Mouse (Mus musculus): ENCODE data around the gene Krtap3-1.
"Not testable (repeated sequence)": the region's sequence is repeated elsewhere in the genome, so short reads cannot be mapped to it uniquely, and the experiment has no call there.

The Krtap3-1 gene

DNA sequence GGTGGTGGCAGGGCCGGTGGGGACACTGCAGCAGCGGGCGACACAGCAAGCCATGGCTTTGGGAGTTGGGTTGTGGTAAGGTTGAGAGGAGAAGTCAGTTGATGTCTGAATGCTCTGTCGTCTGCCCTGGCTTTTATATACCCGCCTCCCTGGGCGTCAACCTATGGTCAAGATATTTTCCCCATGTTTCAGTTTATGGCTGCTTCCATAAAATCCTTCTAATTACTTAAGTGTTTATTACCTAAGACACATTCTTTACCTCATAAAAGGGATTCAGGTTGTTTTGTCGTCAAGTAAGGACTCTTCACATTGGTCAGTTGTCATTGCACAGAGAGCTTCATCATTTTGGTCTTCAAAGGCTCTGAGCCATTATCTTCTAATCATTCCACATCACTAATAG lies at the start of gene Krtap3-1:
TSS of gene Krtap3-1 (minus strand) at position 101 of the 400 bp plus-strand sequence.
- no peak for DNase-seq (ENCODE audit: low read depth)

DNA sequence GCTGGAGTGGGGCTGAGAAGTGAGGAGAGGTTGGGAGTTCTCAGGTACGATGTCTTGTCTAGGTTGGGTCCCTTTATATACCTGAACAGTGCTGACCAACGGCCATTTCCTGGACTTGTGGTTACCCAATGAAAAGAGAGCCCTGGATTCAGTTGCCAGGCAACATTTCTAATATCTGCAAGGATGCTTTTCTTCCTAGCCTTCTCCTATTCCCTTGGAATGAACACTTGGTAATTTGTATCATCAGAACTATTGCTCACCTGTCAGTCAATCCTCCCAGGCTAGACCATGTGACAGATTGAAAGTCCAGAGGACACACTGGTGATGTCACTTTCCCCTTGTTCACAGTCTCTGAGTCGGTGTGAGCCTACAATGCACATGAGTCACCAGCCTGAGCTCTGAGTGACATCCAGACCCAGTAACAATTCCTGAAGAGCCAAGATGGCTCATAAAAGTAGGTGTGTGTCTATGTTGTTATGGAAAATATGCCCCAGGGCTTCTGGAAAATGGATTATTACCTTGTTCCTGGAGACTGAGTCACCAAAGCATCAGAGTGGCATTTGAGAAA lies 48.5 kb upstream of the Krtap3-1 start, which contains the start of gene Krtap2-4:
TSS of gene Krtap2-4 (minus strand) at position 51 of the 568 bp plus-strand sequence.
- no peak for DNase-seq (ENCODE audit: low read depth)

DNA sequence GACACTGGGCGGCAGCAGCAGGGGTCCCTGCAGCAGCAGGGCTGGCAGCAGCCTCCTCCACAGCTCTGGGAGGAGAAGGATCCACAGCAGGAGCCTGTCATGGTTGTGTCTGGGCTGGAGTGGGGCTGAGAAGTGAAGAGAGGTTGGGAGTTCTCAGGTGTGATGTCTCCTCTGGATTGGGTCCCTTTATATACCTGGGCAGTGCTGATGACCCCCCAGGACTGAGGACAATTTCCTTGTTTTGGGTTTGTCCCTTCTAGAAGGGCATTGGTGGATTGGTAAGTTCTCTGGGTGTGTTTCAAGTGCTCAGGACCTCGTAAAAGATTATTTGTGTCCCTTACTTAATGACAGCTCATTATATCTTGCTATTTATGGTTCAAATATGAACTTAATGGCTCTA lies 43.7 kb upstream of the Krtap3-1 start, which contains the start of gene Gm11937:
TSS of gene Gm11937 (minus strand) at position 101 of the 400 bp plus-strand sequence.
- DNase-seq (ENCODE audit: low read depth) = not testable (repeated sequence)

DNA sequence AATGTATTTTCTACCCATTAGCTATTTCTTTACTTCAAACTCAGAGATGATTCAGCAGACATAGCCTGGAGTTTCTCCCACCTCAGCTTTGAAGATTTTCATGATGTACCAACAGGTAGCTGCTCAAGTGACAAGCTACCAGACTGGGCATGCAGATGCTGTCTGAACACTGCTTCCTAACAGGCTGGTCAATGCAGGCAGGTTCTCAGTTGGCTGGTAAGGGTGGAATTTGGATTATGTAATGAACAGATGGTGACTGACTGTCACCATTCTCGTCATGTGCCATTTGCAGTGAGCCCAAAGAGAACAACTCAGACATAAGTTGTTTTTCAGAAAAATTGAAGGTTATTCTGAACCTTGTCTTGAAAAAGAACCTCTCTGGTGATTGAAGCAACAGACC lies 42.7 kb upstream of the Krtap3-1 start:
- no peak for DNase-seq (ENCODE audit: low read depth)

DNA sequence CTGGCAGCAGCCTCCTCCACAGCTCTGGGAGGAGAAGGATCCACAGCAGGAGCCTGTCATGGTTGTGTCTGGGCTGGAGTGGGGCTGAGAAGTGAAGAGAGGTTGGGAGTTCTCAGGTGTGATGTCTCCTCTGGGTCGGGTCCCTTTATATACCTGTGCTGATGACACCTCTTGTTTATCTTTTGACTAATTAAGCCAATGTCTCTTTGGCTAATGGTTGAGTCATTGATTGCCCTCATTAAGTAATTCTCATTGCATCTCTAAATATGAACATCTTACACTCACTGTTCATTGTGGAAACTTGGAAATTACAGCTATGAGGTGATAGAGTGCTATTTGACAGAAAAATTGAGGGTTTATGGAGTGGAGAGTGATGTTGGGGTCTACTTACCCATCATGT lies 36.8 kb upstream of the Krtap3-1 start, which contains the start of gene Gm11938:
TSS of gene Gm11938 (minus strand) at position 101 of the 400 bp plus-strand sequence.
- not testable (repeated sequence) for DNase-seq (ENCODE audit: low read depth)

DNA sequence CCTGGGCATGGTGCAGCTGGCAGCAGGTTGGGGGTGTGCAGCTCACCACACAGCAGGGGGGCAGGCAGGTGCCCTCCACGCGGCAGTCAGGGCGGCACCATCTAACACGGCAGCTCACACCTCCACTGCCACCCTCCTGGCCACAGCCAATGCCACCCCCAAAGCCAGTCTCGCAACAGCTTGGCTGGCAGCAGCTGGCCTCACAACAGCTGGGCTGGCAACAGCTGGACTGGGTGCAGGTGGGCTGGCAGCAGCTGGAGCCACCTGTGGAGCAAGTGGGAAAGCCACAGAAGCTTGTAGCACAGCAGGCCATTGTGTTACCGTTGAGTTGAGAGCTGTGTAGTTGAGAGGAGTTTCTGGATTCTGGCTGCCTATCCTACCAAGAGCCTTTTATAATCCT lies 31.3 kb upstream of the Krtap3-1 start, which contains the start of gene Krtap9-3:
TSS of gene Krtap9-3 (minus strand) at position 364 of the 400 bp plus-strand sequence.
- DNase-seq (ENCODE audit: low read depth) = not testable (repeated sequence)

- DNase-seq (ENCODE audit: low read depth) = no peak
These were observed 24.6 kb upstream of the Krtap3-1 start, which contains the start of gene Krtap1-3 for GRCm38 (mm10) chr11:99590981-99591380. TSS of gene Krtap1-3 (minus strand) at chr11:99591339.

GRCm38 (mm10) chr11:99585096-99585495 lies 18.7 kb upstream of the Krtap3-1 start:
- no peak for DNase-seq (ENCODE audit: low read depth)

DNA sequence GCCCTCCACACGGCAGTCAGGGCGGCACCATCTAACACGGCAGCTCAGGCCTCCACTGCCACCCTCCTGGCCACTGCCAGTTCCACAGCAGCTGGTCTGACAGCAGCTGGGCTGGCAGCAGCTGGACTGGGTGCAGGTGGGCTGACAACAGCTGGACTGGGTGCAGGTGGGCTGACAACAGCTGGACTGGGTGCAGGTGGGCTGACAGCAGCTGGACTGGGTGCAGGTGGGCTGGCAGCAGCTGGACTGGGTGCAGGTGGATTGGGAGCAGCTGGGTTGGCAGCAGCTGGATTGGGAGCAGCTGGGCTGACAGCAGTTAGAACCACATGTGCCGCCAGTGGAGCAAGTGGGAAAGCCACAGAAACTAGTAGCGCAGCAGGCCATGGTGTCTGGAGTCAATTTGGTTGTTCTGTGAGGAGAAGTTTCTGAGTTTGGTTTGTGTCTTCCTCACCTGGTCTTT lies 16.8 kb upstream of the Krtap3-1 start, which contains the start of gene Krtap1-4:
TSS of gene Krtap1-4 (minus strand) at position 410 of the 460 bp plus-strand sequence.
- DNase-seq (ENCODE audit: low read depth) = no peak

DNA sequence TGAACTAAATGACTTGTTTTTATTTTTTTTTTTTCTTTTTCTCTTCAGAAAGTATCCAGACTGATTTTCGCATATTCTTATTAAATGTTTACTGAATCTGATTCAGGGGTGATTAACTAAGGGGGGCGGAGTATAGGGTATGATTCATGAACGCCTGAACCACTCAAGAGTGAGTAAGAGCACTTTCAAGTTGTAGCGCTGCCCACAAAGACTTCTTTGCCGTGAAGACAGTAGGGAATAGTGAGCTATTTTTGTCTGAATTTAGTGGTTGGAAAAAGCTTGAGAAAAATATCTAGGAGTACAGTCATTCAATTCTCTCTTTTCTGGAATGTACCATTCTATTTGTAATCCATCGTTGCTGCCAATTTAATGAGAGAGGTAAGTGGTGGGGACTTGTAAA lies 15.1 kb upstream of the Krtap3-1 start:
- DNase-seq (ENCODE audit: low read depth) = no peak

DNA sequence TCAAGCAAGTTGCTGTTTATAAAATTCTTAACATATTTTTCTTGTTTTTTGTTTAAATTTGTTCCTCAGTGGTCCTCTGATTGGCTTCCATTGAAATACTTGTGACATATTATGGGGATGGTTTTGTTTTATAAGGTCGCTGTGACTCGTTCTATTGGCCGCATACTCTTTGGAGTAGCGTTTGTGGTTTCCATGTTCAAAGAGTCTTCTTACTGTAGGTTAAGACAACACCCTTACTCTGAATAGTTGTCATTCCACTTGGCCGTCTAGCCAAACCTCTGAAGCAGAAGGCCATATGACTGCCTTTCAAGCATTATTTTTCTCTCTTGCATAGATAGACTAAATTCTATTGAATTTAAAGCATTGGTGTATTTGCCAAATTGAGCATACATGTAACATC lies 14.6 kb upstream of the Krtap3-1 start:
- DNase-seq (ENCODE audit: low read depth) = no peak

- DNase-seq (ENCODE audit: low read depth) = no peak
These were observed 14.2 kb upstream of the Krtap3-1 start, which contains the start of gene Krtap1-5 for GRCm38 (mm10) chr11:99580636-99581035. TSS of gene Krtap1-5 (minus strand) at chr11:99581016.

DNA sequence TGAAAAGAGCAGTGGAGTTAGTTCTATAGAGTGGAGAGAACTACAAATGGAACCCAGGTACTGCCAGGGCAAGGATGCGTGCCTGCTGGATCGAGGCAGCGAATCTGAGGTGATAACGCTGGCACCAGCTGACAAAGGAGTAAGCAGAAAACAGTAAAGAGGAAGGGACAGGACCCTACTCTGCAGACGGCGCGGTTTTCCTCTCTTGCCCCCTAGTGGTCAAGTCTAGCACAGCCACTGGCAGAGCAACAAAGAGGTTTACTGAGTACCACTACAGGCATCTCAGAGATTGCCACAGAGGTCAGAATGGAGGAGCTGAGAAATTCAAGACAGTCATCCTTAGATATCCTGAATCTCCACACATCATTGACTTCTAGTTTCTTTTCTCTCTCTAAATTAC lies 7.7 kb upstream of the Krtap3-1 start:
- DNase-seq (ENCODE audit: low read depth) = peak; percentile 61

DNA sequence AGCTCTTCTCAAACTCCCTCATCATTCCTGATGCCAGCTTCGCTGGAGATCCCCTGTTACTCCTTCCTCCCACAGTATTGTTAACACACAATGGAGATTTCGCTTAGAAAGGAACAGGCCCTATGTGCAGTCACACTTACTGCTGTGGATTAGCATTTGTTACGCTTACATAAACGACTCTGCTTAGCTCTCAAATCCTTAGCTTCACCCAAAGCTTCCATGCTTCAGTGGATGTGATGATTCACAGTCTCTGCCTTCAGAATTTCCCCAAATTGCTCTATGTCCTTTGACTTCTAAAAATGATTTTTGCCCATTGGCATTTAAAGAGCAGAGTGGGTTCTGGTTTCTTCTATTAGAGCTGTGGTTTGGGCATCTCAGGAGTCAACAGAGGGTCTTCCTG lies 6.7 kb upstream of the Krtap3-1 start:
- DNase-seq (ENCODE audit: low read depth) = no peak

DNA sequence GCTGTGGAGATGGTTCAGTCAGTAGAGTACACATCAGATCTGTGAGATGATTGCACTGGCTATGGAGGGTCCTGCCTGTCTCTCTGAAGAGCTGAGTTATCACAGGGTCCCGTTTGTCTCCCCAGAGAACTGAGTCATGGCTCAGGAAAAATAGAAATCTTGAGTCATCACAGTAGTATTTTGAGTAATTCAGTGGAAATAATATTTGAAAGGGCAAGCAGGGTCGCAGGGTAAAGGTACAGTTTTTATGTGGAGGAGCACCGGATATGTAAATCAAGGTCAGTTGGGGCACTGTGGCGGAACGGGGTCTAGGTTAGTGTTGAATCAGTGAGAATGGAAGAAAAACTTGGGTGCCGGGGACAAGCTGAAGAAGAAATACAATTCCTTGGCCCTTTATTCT lies 3.9 kb downstream of the Krtap3-1 start:
- no peak for DNase-seq (ENCODE audit: low read depth)

DNA sequence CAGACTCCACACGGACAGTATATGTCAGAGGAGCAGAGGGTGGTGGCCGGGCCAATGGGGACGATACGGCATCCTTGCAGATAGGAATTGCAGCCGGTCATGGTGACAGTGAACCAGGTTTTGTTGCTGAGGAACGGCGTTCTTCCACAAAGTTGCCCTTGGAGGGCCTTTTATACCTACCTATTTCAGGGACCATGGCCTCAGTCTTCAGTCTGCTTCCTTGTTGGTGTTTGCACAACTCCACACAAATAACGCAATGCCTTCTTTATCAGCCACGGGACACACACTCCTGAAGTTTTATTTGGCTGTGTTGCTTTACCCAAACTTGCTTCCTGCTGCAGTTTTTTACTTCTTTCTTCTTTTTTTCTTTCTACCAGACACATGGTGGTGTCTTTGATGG lies 7.1 kb downstream of the Krtap3-1 start, which contains the start of gene Gm11939:
TSS of gene Gm11939 (minus strand) at position 101 of the 400 bp plus-strand sequence.
- no peak for DNase-seq (ENCODE audit: low read depth)

DNA sequence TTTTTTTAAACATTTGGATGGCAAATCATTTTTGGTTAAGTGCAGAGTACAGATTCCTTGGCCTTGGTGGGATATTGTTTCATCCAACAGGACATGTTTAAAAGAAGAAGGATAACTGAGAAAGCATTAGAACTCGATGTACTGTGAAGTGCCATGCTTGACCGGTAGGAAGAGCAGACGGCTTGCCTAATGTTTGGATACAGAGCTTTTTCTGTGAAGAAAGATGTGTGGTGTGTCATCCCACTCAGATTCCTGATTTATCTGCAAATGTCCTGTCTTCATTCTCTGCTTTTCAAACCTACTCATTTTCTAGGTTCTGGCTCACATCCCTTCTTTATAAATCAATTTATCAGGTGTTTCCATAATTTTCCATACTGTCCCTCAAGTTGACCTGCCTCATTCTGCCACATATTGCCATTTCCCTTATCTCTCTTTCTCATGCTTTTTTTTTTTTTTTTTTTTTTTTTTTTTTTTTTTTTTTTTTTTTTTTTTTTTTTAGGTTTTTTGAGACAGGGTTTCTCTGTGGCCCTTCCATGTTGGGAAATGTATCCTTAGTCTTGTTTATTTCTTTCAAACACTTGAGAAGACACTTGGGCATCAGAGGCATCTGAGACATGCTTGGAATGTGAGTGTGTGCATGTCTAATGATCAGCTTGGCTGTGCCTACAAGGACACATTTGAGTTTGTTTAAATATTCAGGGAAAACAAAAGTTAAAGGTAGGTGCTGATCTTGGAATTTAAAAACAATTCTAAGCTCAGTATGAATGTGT lies 8.3 kb downstream of the Krtap3-1 start:
- no peak for DNase-seq (ENCODE audit: low read depth)

DNA sequence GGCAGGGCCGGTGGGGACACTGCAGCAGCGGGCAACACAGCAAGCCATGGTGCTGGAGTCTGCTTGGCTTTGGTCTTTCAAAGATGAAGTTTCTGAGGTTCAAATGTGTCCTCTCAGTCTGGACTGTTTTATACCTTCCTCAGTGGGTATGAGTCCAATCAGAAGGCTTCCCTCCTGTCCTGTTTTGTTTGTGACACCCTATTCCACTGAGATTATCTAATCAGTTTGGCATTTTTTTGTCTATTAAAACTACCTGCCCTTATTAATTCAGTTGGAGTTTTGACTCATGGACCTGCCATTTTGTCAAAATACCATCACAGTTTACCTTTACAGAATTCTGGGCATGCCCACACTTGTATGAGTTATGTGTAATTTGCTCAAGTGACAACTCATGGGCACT lies 9.7 kb downstream of the Krtap3-1 start, which contains the start of gene Krtap3-2:
TSS of gene Krtap3-2 (minus strand) at position 101 of the 400 bp plus-strand sequence.
- DNase-seq (ENCODE audit: low read depth) = no peak

DNA sequence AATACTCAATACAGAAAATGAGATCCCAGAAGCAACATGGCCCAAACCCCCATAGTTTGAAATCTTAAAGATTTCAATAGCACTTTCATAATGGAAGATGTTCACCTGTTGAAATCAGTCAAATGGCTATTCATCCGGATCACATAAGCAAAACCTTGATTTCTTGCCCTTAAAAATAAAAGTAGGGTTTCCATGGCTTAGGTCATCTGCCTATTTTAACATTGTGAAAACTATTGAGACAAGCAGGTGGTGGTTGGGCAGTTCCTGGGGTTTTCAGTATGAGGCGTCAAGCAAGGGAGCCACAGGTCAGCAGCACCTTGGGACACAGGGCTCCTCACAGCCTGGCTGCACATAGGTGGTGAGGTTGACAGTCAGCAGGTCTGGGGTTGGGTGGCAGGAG lies 10.2 kb downstream of the Krtap3-1 start:
- DNase-seq (ENCODE audit: low read depth) = no peak

DNA sequence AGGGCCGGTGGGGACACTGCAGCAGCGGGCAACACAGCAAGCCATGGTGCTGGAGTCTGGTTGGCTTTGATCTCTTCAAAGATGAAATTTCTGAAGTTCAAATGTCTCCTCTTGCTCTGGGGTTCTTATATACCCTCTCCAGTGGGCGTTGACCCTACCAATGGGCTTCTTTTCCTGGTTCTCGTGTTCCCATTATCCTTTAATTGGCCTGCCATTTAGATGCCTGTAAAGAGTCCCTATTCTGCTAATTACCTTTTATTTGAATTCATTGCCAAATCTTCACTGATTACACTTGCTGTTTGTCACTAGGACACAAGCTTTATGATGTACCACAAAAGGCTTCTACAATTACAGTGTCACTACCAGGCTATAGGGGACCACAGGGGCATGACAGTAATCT lies 15.7 kb downstream of the Krtap3-1 start, which contains the start of gene Krtap3-3:
TSS of gene Krtap3-3 (minus strand) at position 101 of the 400 bp plus-strand sequence.
- DNase-seq (ENCODE audit: low read depth) = no peak

DNA sequence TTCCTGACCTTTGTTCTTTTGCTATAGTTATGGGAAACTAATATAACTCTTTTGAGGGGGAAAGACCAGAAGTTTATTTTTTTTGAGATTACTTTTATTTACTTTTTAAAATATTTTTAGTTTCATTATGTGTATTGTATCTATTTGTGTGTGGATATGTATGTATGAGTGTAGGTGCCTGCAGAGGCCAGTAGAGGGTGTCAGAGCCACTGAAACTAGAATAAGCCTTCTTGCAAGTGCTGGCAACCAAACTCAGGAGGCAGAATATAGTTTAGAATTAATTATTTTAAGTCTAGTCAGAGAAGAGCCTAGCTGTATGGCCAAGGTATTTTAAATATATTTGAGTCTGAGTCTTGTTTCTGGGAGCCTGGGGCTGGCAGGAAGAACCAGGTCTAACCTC lies 18.5 kb downstream of the Krtap3-1 start:
- DNase-seq (ENCODE audit: low read depth) = no peak

DNA sequence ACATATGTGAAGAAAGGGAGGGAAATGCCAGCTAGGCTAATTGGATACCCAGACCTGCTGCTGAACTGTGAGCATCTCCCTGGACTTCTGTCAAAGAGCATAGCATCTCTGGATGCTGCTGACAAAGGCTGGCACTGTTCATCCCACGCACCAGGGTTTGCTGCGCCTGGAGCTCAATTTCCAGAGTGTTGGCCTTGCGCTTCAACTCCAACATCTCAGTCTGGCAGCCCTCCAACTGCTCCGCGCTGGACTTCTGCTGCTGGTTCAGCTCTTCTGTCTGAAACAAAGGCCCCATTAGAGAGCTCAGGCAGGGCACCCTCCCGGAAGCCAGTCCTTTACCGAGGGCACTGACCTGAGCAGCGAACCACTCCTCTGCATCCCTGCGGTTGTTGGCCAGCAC lies 26.7 kb downstream of the Krtap3-1 start:
- DNase-seq (ENCODE audit: low read depth) = no peak
